Mouse (Mus musculus) heart, adult 2 months (tissue): ENCODE data around the gene Cnfn. TPM values are rescaled to one million over a fixed set of nuclear protein-coding genes. Genes with fewer than 3 reads are reported as not detected.
A peak's percentile ranks its signal among the peaks of the same experiment; 100 is the strongest.

Experiments used
- DNase-seq, 2 experiments: peaks; one replicate each; pipeline ENCODE4 v3.0.0; 2021
- H3K27ac ChIP-seq: fragments of 200-600 bp; 2 replicates; pipeline ENCODE4 v1.8.1; 2022
- H3K27me3 ChIP-seq: fragments of 200-500 bp; 2 replicates; pipeline ENCODE4 v1.6.1; 2012; ENCODE audit warnings: mild to moderate bottlenecking, low read length, inconsistent platforms, mixed read lengths; ENCODE audit not compliant: control insufficient read depth, insufficient read depth
- H3K36me3 ChIP-seq: fragments of 200-500 bp; 2 replicates; pipeline ENCODE4 v1.6.1; 2012; ENCODE audit warnings: low read length, inconsistent platforms; ENCODE audit not compliant: control insufficient read depth, insufficient read depth
- H3K4me1 ChIP-seq: fragments of 200-500 bp; 2 replicates; pipeline ENCODE4 v1.6.1; 2011; ENCODE audit warnings: low read length; ENCODE audit not compliant: control insufficient read depth, insufficient read depth
- H3K4me3 ChIP-seq: fragments of 200-600 bp; 2 replicates; pipeline ENCODE4 v1.8.1; 2022
- H3K79me2 ChIP-seq: fragments of 200-500 bp; replicated peaks from 2 replicates; pipeline ENCODE4 v1.6.1; 2012; ENCODE audit warnings: mild to moderate bottlenecking, inconsistent platforms, low read length, moderate library complexity, mixed read lengths; ENCODE audit not compliant: control insufficient read depth, insufficient read depth
- H3K9ac ChIP-seq: fragments of 200-500 bp; 2 replicates; pipeline ENCODE4 v1.6.1; 2012; ENCODE audit warnings: low read depth, mild to moderate bottlenecking, control low read depth, inconsistent platforms, low read length, mixed read lengths
- CTCF ChIP-seq: fragments of 200-600 bp; IDR thresholded peaks from 2 replicates; pipeline ENCODE4 v1.8.1; 2022; ENCODE audit warnings: antibody characterized with exemption, mild to moderate bottlenecking, moderate library complexity
- EP300 ChIP-seq: fragments of 200-500 bp; IDR thresholded peaks from 2 replicates; pipeline ENCODE4 v1.6.1; 2011; ENCODE audit warnings: low read depth, low read length, control low read depth; ENCODE audit not compliant: insufficient read depth
- POLR2A ChIP-seq: fragments of 200-500 bp; IDR thresholded peaks from 2 replicates; pipeline ENCODE4 v1.6.1; 2011; ENCODE audit warnings: mild to moderate bottlenecking, low read depth, low read length, control low read depth; ENCODE audit not compliant: insufficient read depth
- WGBS: fragments of 180-500 bp; shearing (Covaris S2); methylation state at CpG from one replicate; pipeline ENCODE4 v1.1.7; 2018; 5-methylcytosine and 5-hydroxymethylcytosine counted together
- intact Hi-C: fragments of 180-260 bp; cut with DNase I; formaldehyde crosslinking; loops from one replicate; pipeline ENCODE4 v1.15.1; 2025
- polyA plus RNA-seq: library from polyadenylated mRNA; depleted of rRNA; stranded (reverse); fragments of >200 nt; gene quantifications from 2 replicates; pipeline ENCODE4 v1.2.3, GENCODE M21; 2012
- total RNA-seq, 2 experiments: library from RNA; stranded (reverse); gene quantifications; 2 replicates each; pipeline ENCODE4 v1.2.3; 2021

Gene Cnfn
- total and polyA plus RNA-seq, 3 experiments: not detected

DNA sequence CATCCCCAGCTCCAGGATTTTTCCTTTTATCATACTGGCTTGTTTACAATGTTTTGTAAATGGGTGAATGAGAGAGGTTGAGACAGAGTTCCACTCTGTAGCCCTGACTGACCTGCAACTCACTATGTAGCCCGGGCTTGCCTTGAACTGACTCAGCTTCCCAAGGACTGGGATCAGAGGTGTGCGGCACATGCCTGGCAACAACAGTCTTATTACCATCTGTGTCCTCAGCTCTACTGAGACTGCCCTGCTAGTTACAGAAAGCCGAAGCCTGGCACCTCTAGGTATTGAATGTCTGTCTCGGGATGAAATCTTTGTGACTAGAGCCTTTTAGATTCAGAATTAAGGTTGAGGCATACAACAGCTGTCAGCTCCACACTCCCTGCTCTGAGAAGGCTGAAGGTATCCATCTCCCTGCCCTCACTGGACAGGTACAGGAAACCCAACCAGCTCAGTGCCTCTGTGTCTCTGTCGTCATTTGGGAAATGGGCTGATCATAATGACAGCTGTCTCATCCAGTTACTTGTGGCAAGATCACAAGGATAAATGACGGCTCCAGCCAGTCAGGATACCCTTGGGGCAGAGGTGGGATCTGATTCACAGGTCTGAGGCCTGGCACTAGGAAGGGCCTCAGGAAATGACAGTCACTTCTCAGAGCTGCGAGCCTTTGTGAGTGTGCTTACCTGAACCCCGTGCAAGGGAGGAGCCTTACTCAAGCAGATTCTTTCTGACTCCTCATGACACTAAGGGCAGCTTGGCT, 24.1 kb upstream of the Cnfn start:
- TF ChIP-seq EP300 (no peak), CTCF (no peak), POLR2A (no peak)
- no peak overlapping the region for H3K9ac ChIP-seq
- H3K4me3 ChIP-seq: no peak overlapping the region; the same call in 1 of the 2 replicates
- H3K27me3 ChIP-seq: no peaks in the 10 kb centered on the region
- intact Hi-C loops: loop anchor here (2.0 kb wide), 1 partner anchor 15 kb away; no protein-coding TSS in a partner anchor
- peak overlapping the region; percentile 82; the same call in 1 of the 2 replicates for H3K27ac ChIP-seq
- no peak for DNase-seq
- peaks cover 5% of the 10 kb centered on the region; the same call in 1 of the 2 replicates for H3K79me2 ChIP-seq
- H3K36me3 ChIP-seq: 0 out of 2 replicates have a peak, but pooled peaks cover 3% of the 10 kb centered on the region
- H3K4me1 ChIP-seq: peaks cover 21% of the 10 kb centered on the region
- 64% methylated on average over 8 of the region's 8 CpGs for whole genome bisulfite sequencing

DNA sequence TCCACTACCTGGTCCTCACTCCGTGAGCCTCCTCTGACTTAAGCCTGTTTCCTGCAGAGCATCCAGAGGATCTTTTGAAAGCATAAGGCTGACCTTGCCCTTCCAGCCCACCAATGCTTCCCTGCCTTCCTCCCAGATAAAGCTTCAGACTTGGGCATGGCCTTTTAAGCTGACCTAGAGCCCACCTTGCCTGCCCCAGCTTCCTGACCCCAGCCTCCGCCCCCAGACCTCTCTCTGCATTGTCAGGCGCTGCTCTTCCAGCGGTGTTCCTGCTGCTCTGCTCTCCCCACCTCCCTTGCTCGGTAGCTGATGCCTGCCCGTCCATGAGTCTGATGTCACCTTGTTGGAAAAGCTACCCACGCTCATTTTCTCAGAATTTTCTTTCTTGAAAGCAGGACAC, 23.3 kb upstream of the Cnfn start:
- peaks cover 5% of the 10 kb centered on the region; the same call in 1 of the 2 replicates for H3K79me2 ChIP-seq
- 0 out of 2 replicates have a peak, but pooled peaks cover 3% of the 10 kb centered on the region for H3K36me3 ChIP-seq
- DNase-seq: no peak
- H3K4me1 ChIP-seq: peaks cover 21% of the 10 kb centered on the region
- H3K4me3 ChIP-seq: no peak overlapping the region
- H3K27ac ChIP-seq: no peak overlapping the region
- intact Hi-C loops: no loop called here
- H3K9ac ChIP-seq: no peak overlapping the region
- no peak for TF ChIP-seq CTCF
- TF ChIP-seq POLR2A: no peak
- TF ChIP-seq EP300: no peak
- 67% methylated on average over 7 of the region's 7 CpGs for WGBS
- no peaks in the 10 kb centered on the region for H3K27me3 ChIP-seq

DNA sequence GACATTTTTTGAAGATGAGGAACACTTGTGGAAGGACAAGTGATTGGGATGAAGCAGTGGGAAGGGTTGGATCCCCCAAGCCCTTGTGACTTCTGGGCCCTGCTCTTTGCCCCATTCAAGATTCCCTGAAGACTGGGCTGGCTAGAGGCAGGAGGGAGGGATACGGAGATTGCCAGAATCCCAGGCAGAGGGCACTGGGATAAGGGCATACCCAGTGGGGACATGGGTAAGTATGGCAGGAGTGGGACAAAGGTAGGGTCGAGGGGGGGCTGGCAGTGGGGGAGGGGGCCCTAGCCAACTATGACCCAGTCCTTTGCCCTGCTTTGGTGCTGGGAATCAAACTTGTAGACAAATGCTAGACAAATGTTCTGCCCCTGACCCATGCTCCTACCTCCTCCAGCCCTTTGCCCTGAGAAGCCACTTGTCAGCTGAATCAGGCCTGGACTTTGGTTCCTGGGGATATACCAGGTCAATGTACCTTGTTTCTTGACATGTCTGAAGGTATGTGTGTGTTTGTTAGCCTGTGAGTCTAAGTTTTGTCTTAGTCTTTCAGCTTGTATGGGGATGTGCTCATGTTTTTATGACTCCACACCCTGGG, 22.4 kb upstream of the Cnfn start:
- Histone ChIP-seq H3K4me3 (no peak overlapping the region), H3K27me3 (no peaks in the 10 kb centered on the region), H3K27ac (peak overlapping the region; percentile 26), H3K36me3 (peaks cover 7% of the 10 kb centered on the region; the same call in 1 of the 2 replicates), H3K79me2 (peaks cover 5% of the 10 kb centered on the region; the same call in 1 of the 2 replicates), H3K4me1 (peaks cover 23% of the 10 kb centered on the region), H3K9ac (no peak overlapping the region)
- 69% methylated on average over 2 of the region's 2 CpGs for WGBS
- DNase-seq: no peak
- intact Hi-C loops: no loop called here
- TF ChIP-seq CTCF (no peak), EP300 (no peak), POLR2A (no peak)

DNA sequence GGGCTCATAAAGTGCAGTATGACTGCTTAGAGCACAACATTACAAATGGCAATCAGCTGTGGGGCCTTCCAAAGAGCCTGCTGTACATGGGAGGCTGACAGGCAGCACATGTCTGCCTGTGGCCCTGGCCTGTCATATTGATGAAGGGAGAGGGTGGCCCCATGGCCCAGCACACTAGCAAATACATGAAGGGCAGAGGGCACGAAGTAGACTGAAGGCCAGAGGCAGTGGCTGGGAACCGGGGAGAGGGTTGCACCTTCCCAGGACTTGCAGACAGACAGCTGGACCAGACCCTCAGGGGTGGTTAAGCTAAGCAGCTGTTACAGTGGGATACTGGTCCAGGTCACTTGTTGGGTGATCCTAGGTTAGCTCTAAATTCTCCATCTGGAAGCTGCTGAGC, 21.5 kb upstream of the Cnfn start:
- TF ChIP-seq EP300 (no peak), POLR2A (no peak), CTCF (no peak)
- peak in 1 of 2 experiments; percentile 32 for DNase-seq
- Histone ChIP-seq H3K9ac (peak overlapping the region; percentile 38; the same call in 1 of the 2 replicates), H3K4me3 (no peak overlapping the region), H3K27me3 (no peaks in the 10 kb centered on the region), H3K36me3 (peaks cover 7% of the 10 kb centered on the region; the same call in 1 of the 2 replicates), H3K4me1 (peaks cover 24% of the 10 kb centered on the region), H3K79me2 (peaks cover 5% of the 10 kb centered on the region; the same call in 1 of the 2 replicates), H3K27ac (peak overlapping the region; percentile 96)
- 65% methylated on average over 2 of the region's 2 CpGs for WGBS
- intact Hi-C loops: no loop called here

DNA sequence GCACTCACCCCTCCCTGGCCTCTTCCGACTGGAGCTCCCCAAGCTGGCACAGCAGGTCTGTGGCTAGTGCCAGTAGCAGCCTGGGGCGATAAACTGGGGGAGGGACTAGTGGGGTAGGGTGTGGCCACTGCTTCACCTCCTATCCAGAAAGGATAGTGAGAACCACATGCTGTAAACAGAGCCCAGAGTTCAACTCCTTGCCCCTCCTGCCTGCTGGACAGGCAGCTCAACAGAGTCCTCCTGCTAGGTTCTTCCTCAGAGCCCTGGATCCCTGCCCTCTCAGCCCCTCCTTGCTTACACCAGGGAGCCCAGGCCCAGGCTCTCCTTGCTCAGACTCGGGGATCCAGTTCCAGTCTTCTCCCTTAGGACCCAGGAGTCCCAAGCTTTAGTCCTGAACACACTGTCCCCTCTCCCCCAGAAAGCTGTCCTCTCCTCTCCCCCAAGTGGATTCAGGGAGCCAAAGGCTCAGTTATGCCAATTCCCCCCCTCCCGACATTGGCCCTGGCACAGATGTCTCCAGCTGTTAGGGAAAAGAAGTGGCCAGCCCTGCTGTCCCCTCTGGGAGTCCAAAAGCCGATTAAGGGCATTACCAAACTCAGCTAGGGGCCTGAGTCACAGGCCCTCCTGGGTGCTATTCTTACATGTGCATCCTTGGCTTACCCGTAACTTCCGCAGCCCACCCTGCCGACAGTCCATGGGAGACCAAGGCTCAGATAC, 20.7 kb upstream of the Cnfn start:
- Histone ChIP-seq H3K36me3 (peaks cover 12% of the 10 kb centered on the region; the same call in 1 of the 2 replicates), H3K9ac (peak overlapping the region; percentile 38), H3K27ac (peak overlapping the region; percentile 96), H3K27me3 (no peaks in the 10 kb centered on the region), H3K79me2 (peaks cover 5% of the 10 kb centered on the region; the same call in 1 of the 2 replicates), H3K4me3 (peak overlapping the region; percentile 67), H3K4me1 (peaks cover 32% of the 10 kb centered on the region)
- intact Hi-C loops: no loop called here
- WGBS: 26% methylated on average over 8 of the region's 8 CpGs
- peak; percentile 81 to 88 for DNase-seq
- TF ChIP-seq POLR2A (peak; percentile 88), CTCF (no peak), EP300 (peak; percentile 63; the same call in 1 of the 2 replicates)
